Mouse (Mus musculus): Measurements from ENCODE around the gene Pdgfra. TPM values are rescaled to one million over a fixed set of nuclear protein-coding genes. Genes with fewer than 3 reads are reported as not detected.

The Pdgfra gene
- polyA plus RNA-seq, 1 experiment from 2014 or later: 12.0 TPM

DNA sequence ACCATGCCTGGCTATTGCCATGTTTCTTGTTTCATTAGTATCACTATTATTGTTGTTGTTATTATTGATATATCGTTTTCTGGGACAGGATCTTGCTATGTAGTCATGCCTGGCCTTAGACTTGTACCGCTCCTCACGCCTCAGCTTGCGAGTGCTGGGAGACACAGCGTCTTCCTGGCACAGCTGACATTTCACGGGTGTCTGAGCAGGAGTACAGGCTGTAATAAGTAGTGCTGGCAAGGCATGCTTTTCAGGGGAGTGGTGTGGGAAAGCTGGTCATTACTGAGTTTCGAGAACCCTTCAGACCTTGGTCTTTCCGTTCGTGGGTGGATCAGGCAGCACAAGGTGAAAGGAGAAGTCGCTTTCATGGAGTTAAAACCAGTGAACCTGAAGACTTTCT is 19.8 kb downstream of the Pdgfra start:
- H3K4me1 ChIP-seq (replicated peaks; ENCODE audit: control insufficient read depth, insufficient read depth, low read length): no peaks in the 10 kb centered on the region
- no peak overlapping the region for H3K4me3 ChIP-seq (ENCODE audit: low read depth, low read length)
- no peak for ATAC-seq
- no peak overlapping the region for H3K4me2 ChIP-seq (replicated peaks; ENCODE audit: low read depth)
- H3K27me3 ChIP-seq (replicated peaks; ENCODE audit: control insufficient read depth, insufficient read depth, low read length): no peaks in the 10 kb centered on the region
- H3K36me3 ChIP-seq (ENCODE audit: control insufficient read depth, insufficient read depth): no peaks in the 10 kb centered on the region
- TF ChIP-seq CTCF (IDR thresholded peaks at IDR 0.05; ENCODE audit: low read depth): no peak
- no peaks in the 10 kb centered on the region for H3K9me3 ChIP-seq (ENCODE audit: control insufficient read depth)
- H3K27ac ChIP-seq (ENCODE audit: low read depth, low read length): no peak overlapping the region
- no peak overlapping the region for H3K9ac ChIP-seq (ENCODE audit: low read depth, low read length)
- WGBS: 91% methylated on average over 10 of the region's 10 CpGs

DNA sequence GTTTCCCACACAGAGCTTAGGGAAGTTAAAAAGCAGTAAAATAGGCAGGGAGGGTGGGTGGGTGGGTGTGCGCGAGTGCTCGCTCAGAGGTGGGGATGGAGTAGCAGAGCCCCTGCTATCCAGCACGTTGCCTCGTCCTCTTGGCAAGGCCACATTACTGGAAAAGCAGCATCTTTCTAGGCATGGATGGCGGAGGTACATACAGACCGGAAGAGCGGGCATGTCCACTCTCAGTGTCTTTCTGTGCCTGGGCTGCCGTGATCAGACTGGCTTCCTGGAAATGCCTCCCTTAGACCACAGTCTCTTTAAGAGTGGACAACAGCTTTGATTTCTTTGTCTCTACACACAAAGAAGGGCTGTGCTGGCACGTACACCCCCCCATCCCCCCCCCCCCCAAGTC is 27.2 kb downstream of the Pdgfra start:
- WGBS: 71% methylated on average over 10 of the region's 10 CpGs
- no peak for ATAC-seq
- Histone ChIP-seq H3K4me2 (replicated peaks; ENCODE audit: low read depth) (no peak overlapping the region), H3K9me3 (ENCODE audit: control insufficient read depth) (no peaks in the 10 kb centered on the region), H3K4me1 (replicated peaks; ENCODE audit: control insufficient read depth, insufficient read depth, low read length) (no peaks in the 10 kb centered on the region), H3K27me3 (replicated peaks; ENCODE audit: control insufficient read depth, insufficient read depth, low read length) (no peaks in the 10 kb centered on the region), H3K9ac (ENCODE audit: low read depth, low read length) (no peak overlapping the region), H3K36me3 (ENCODE audit: control insufficient read depth, insufficient read depth) (no peaks in the 10 kb centered on the region; the same call in 1 of the 2 replicates), H3K27ac (ENCODE audit: low read depth, low read length) (no peak overlapping the region), H3K4me3 (ENCODE audit: low read depth, low read length) (no peak overlapping the region)
- TF ChIP-seq CTCF (IDR thresholded peaks at IDR 0.05; ENCODE audit: low read depth): no peak

DNA sequence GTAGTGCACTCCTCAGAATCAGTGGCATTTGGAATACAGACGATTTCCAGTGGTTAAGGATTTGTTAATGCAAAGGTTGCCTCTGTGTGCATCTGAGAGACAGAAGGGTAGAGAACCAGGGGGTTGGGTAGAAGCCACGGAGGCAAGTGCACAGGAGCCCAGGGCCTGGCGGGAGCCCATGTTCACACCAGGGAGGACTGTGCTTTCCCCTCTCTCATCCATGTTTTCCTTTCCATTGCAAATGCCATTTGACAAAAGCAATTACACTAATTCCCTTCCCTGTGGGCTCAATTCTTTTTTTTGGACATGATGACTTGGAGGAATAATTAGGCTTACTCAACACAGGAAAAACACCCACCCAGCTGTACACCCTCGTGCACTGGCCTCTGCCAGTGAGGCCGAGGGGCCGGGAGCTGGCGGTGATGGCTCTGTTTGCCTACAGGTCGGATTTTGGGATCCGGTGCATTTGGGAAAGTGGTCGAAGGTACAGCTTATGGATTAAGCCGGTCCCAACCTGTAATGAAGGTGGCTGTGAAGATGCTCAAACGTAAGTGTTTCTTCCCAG is 27.7 kb downstream of the Pdgfra start:
- 86% methylated on average over 12 of the region's 12 CpGs for WGBS
- no peaks in the 10 kb centered on the region; the same call in 1 of the 2 replicates for H3K36me3 ChIP-seq (ENCODE audit: control insufficient read depth, insufficient read depth)
- H3K9me3 ChIP-seq (ENCODE audit: control insufficient read depth): no peaks in the 10 kb centered on the region
- no peak overlapping the region for H3K27ac ChIP-seq (ENCODE audit: low read depth, low read length)
- H3K9ac ChIP-seq (ENCODE audit: low read depth, low read length): no peak overlapping the region
- H3K4me1 ChIP-seq (replicated peaks; ENCODE audit: control insufficient read depth, insufficient read depth, low read length): no peaks in the 10 kb centered on the region
- H3K4me3 ChIP-seq (ENCODE audit: low read depth, low read length): no peak overlapping the region
- H3K4me2 ChIP-seq (replicated peaks; ENCODE audit: low read depth): no peak overlapping the region
- no peak for ATAC-seq
- no peak for TF ChIP-seq CTCF (IDR thresholded peaks at IDR 0.05; ENCODE audit: low read depth)
- no peaks in the 10 kb centered on the region for H3K27me3 ChIP-seq (replicated peaks; ENCODE audit: control insufficient read depth, insufficient read depth, low read length)

DNA sequence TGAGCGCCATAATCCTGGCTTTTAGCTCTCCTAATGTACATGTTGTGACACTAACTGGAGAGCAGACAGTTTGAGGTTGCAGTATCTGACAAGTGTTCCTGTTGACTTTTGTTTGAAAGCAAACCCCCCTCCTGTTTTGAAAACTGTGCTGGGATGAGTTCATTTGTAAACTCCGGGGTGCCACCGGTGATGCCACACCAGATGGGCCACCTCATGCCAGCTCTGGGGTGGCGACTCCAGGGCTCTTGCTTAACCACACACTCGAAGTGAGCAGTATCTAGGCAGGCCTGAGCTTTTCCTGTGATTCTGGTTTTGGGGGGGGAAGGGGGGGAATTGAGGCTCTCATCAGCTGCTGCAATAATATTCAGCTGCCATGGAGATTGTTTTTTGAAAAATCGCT is 31.6 kb downstream of the Pdgfra start:
- Histone ChIP-seq H3K4me2 (replicated peaks; ENCODE audit: low read depth) (no peak overlapping the region), H3K9me3 (ENCODE audit: control insufficient read depth) (no peaks in the 10 kb centered on the region), H3K4me3 (ENCODE audit: low read depth, low read length) (no peak overlapping the region), H3K9ac (ENCODE audit: low read depth, low read length) (no peak overlapping the region), H3K36me3 (ENCODE audit: control insufficient read depth, insufficient read depth) (no peaks in the 10 kb centered on the region; the same call in 1 of the 2 replicates), H3K27ac (ENCODE audit: low read depth, low read length) (no peak overlapping the region), H3K27me3 (replicated peaks; ENCODE audit: control insufficient read depth, insufficient read depth, low read length) (no peaks in the 10 kb centered on the region), H3K4me1 (replicated peaks; ENCODE audit: control insufficient read depth, insufficient read depth, low read length) (no peaks in the 10 kb centered on the region)
- ATAC-seq: no peak
- WGBS: 80% methylated on average over 6 of the region's 6 CpGs
- TF ChIP-seq CTCF (IDR thresholded peaks at IDR 0.05; ENCODE audit: low read depth): no peak

DNA sequence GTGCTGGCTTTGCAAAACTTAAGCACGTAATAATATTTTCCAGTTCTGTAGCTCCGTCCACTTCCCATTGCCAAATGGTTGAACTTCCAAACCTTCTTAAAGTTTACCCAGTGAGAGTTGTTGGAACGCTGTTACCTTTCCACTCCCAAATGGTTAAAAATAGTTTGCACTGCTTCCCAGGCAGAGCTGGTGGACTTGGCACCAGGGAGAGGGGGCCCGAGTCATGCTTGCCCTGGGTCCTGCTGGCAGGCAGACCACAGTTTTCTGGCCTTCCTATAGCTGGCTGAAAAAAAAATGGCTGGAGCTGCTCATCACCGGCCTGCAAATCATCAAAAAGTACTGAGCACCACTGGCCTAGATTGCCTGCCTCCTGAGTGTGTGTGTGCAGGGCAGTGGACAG is 32.0 kb downstream of the Pdgfra start:
- no peak for ATAC-seq
- H3K4me1 ChIP-seq (replicated peaks; ENCODE audit: control insufficient read depth, insufficient read depth, low read length): no peaks in the 10 kb centered on the region
- 75% methylated on average over 5 of the region's 5 CpGs for WGBS
- TF ChIP-seq CTCF (IDR thresholded peaks at IDR 0.05; ENCODE audit: low read depth): no peak
- H3K4me3 ChIP-seq (ENCODE audit: low read depth, low read length): no peak overlapping the region
- H3K9me3 ChIP-seq (ENCODE audit: control insufficient read depth): no peaks in the 10 kb centered on the region
- no peak overlapping the region for H3K9ac ChIP-seq (ENCODE audit: low read depth, low read length)
- no peaks in the 10 kb centered on the region for H3K27me3 ChIP-seq (replicated peaks; ENCODE audit: control insufficient read depth, insufficient read depth, low read length)
- no peaks in the 10 kb centered on the region; the same call in 1 of the 2 replicates for H3K36me3 ChIP-seq (ENCODE audit: control insufficient read depth, insufficient read depth)
- H3K27ac ChIP-seq (ENCODE audit: low read depth, low read length): no peak overlapping the region
- H3K4me2 ChIP-seq (replicated peaks; ENCODE audit: low read depth): no peak overlapping the region

DNA sequence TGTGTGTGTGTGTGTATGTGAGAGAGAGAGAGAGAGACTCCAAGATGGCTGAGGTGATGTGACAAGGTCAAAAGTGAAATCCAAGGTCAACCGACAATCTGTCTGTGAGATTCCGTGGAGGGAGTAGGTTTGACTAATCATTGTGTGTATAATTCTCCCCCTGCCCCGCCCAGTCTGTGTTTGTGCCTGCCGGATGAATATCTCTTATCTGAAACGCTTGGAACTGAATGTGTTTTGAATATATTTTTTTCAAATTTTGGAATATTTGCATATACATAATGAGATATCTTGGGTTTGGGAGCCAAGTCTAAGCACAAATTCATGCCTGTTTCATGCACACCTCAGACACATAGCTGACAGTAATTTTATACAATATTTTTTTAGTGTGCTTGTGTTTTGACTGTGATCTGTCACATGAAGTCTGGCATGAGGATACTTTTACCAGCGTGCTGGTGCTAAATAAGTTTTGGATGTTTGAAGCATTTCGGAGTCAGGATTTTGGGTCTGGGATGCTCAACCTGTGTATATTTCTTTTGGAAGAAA is 32.7 kb downstream of the Pdgfra start:
- no peak for TF ChIP-seq CTCF (IDR thresholded peaks at IDR 0.05; ENCODE audit: low read depth)
- Histone ChIP-seq H3K9me3 (ENCODE audit: control insufficient read depth) (no peaks in the 10 kb centered on the region), H3K36me3 (ENCODE audit: control insufficient read depth, insufficient read depth) (no peaks in the 10 kb centered on the region), H3K4me3 (ENCODE audit: low read depth, low read length) (no peak overlapping the region), H3K4me2 (replicated peaks; ENCODE audit: low read depth) (no peak overlapping the region), H3K9ac (ENCODE audit: low read depth, low read length) (no peak overlapping the region), H3K4me1 (replicated peaks; ENCODE audit: control insufficient read depth, insufficient read depth, low read length) (no peaks in the 10 kb centered on the region), H3K27ac (ENCODE audit: low read depth, low read length) (no peak overlapping the region), H3K27me3 (replicated peaks; ENCODE audit: control insufficient read depth, insufficient read depth, low read length) (no peaks in the 10 kb centered on the region)
- no peak for ATAC-seq
- 50% methylated on average over 7 of the region's 7 CpGs for WGBS
